Mouse (Mus musculus) lung, adult 2 months (tissue): ENCODE measurements around the gene Il27ra.

Experiments used
- CTCF ChIP-seq: fragments of 200-500 bp; IDR thresholded peaks from 2 replicates; pipeline ENCODE4 v1.5.1; 2011; ENCODE audit warnings: mild to moderate bottlenecking, low read length, control low read depth; ENCODE audit not compliant: insufficient read depth
- POLR2A ChIP-seq: fragments of 200-500 bp; IDR thresholded peaks from 2 replicates; pipeline ENCODE4 v1.6.1; 2011; ENCODE audit warnings: low read depth, mild to moderate bottlenecking, control low read depth, low read length, borderline replicate concordance; ENCODE audit errors: extremely low read depth

DNA sequence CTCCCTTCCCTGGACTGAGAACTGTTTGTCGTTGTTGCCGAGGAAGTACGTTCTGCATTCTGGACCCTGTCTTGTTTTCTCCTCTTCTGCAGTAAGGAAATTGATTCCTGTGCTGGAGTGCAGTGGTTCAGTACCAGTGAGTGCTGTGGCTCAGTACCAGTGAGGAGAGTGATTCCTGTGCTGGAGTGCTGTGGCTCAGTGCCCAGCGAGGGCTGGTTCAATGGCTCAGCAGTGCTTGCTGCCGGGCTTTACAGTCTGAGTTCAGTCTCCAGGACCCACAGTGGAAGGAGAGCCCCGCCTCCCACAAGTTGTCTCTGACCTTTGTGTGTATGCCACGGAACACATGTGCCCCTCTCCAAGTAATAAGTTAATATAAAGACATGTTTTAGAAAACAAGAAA, 44.8 kb upstream of the Il27ra start:
- TF ChIP-seq CTCF, result no peak
- no peak for TF ChIP-seq POLR2A
